Comparison of ENCODE assay signal across 21 mouse cellular contexts in genomic region chr14:11577276-11577909, GRCm38 (mm10). TPM values are rescaled to one million over a fixed set of nuclear protein-coding genes. Genes with fewer than 3 reads are reported as not detected.
A peak's percentile ranks its signal among the peaks of the same experiment; 100 is the strongest.
DNase-seq lines count a peak whose midpoint lies in the region; ATAC-seq lines count a peak whose summit lies in the region.
"Had no signal": no experiment of that assay in that cellular context is flagged by ENCODE, and none has a peak within 500 bp of the region (broad histone marks: within the 10 kb centered on the region; RNA-seq: fewer than 3 reads in every experiment).

No protein-coding gene starts in this region.

- peak overlapping the region; percentile 78 for H3K27ac ChIP-seq in forebrain, embryonic 10.5 days
- H3K27ac ChIP-seq in forebrain, embryonic 14.5 days (ENCODE audit: low read depth, low read length) = no peak overlapping the region
- H3K27ac ChIP-seq in midbrain, embryonic 11.5 days (ENCODE audit: low read depth, low read length) = peak overlapping the region; percentile 67
- H3K27ac ChIP-seq in midbrain, embryonic 16.5 days (ENCODE audit: low read length) = no peak overlapping the region
- peak overlapping the region; percentile 36 for H3K27ac ChIP-seq in midbrain, embryonic 12.5 days (replicated peaks)
- H3K27ac ChIP-seq: embryonic facial prominence, embryonic 15.5 days; hindbrain, embryonic 15.5 days; limb, embryonic 12.5 days; stomach, embryonic 15.5 days had no signal

- H3K4me1 ChIP-seq in forebrain, embryonic 10.5 days = peaks cover 61% of the 10 kb centered on the region
- H3K4me1 ChIP-seq in forebrain, embryonic 14.5 days (ENCODE audit: control insufficient read depth, insufficient read depth, low read length) = peaks cover 8% of the 10 kb centered on the region; the same call in 1 of the 2 replicates
- peaks cover 30% of the 10 kb centered on the region for H3K4me1 ChIP-seq in midbrain, embryonic 11.5 days (ENCODE audit: control insufficient read depth, insufficient read depth, low read length)
- peaks cover 16% of the 10 kb centered on the region for H3K4me1 ChIP-seq in midbrain, embryonic 16.5 days (ENCODE audit: control insufficient read depth, insufficient read depth, low read length)
- H3K4me1 ChIP-seq in midbrain, embryonic 12.5 days = peaks cover 36% of the 10 kb centered on the region

- ATAC-seq in forebrain, embryonic 14.5 days = no peak
- ATAC-seq in midbrain, embryonic 11.5 days (ENCODE audit: low FRiP score) = peak; percentile 87
- no peak for ATAC-seq in midbrain, embryonic 16.5 days
- peak; percentile 80 for ATAC-seq in midbrain, embryonic 12.5 days (ENCODE audit: low FRiP score, low read depth)
- ATAC-seq in erythroid progenitor cell, adult 5-6 weeks (replicated peaks; ENCODE audit: low FRiP score, poor library complexity, severe bottlenecking) = no peak

- H3K36me3 ChIP-seq in forebrain, embryonic 10.5 days (replicated peaks) = peaks cover 7% of the 10 kb centered on the region
- no peaks in the 10 kb centered on the region for H3K36me3 ChIP-seq in forebrain, embryonic 14.5 days (ENCODE audit: control insufficient read depth, insufficient read depth, low read length)
- no peaks in the 10 kb centered on the region for H3K36me3 ChIP-seq in midbrain, embryonic 11.5 days (ENCODE audit: control insufficient read depth, insufficient read depth, low read length)
- no peaks in the 10 kb centered on the region for H3K36me3 ChIP-seq in midbrain, embryonic 16.5 days (ENCODE audit: control insufficient read depth, insufficient read depth, low read length)
- 0 out of 2 replicates have a peak, but pooled peaks cover 5% of the 10 kb centered on the region for H3K36me3 ChIP-seq in midbrain, embryonic 12.5 days
- H3K36me3 ChIP-seq: embryonic facial prominence, embryonic 15.5 days; hindbrain, embryonic 15.5 days; limb, embryonic 12.5 days; stomach, embryonic 15.5 days had no signal

- no peak overlapping the region for H3K9ac ChIP-seq in forebrain, embryonic 14.5 days (ENCODE audit: low read length)
- peak overlapping the region; percentile 46 for H3K9ac ChIP-seq in midbrain, embryonic 11.5 days (ENCODE audit: low read length)
- no peak overlapping the region for H3K9ac ChIP-seq in midbrain, embryonic 16.5 days (ENCODE audit: low read depth, low read length)
- no peak overlapping the region for H3K9ac ChIP-seq in midbrain, embryonic 12.5 days (replicated peaks)
- H3K9ac ChIP-seq: embryonic facial prominence, embryonic 15.5 days; hindbrain, embryonic 15.5 days; limb, embryonic 12.5 days; stomach, embryonic 15.5 days had no signal

- 2% methylated on average over 9 of the region's 9 CpGs for WGBS in forebrain, embryonic 10.5 days
- WGBS in forebrain, embryonic 14.5 days = 2% methylated on average over 9 of the region's 9 CpGs
- 4% methylated on average over 9 of the region's 9 CpGs for WGBS in midbrain, embryonic 11.5 days
- WGBS in midbrain, embryonic 16.5 days = 8% methylated on average over 9 of the region's 9 CpGs
- WGBS in midbrain, embryonic 12.5 days = 2% methylated on average over 9 of the region's 9 CpGs

- peak; percentile 54 for DNase-seq in forebrain, embryonic 10.5 days (ENCODE audit: extremely low spot score, low spot score)
- no peak for DNase-seq in forebrain, embryonic 14.5 days (ENCODE audit: low spot score)
- DNase-seq in midbrain, embryonic 11.5 days (ENCODE audit: low spot score, missing footprints) = peak; percentile 91
- DNase-seq in yolk sac, embryonic 10.5 days (ENCODE audit: low spot score) = no peak
- DNase-seq in cerebellum, postnatal 25 days = no peak
- DNase-seq: adrenal gland, postnatal 25 days; cerebellum, postnatal 14 days; heart, adult 11 months; kidney, adult 9 months; layer of hippocampus, postnatal 36 days; lung, postnatal 14 days; right cerebral cortex, adult 18-20 months; spleen, adult 18-20 months had no signal

- peak overlapping the region; percentile 33 for H3K4me3 ChIP-seq in forebrain, embryonic 10.5 days
- H3K4me3 ChIP-seq in forebrain, embryonic 14.5 days (ENCODE audit: low read depth, low read length) = no peak overlapping the region
- H3K4me3 ChIP-seq in midbrain, embryonic 11.5 days (ENCODE audit: low read depth, low read length) = no peak overlapping the region
- no peak overlapping the region for H3K4me3 ChIP-seq in midbrain, embryonic 16.5 days (ENCODE audit: low read depth, low read length)
- no peak overlapping the region for H3K4me3 ChIP-seq in midbrain, embryonic 12.5 days
- H3K4me3 ChIP-seq: embryonic facial prominence, embryonic 15.5 days; hindbrain, embryonic 15.5 days; limb, embryonic 12.5 days; stomach, embryonic 15.5 days had no signal

- H3K27me3 ChIP-seq in forebrain, embryonic 10.5 days (ENCODE audit: poor library complexity, severe bottlenecking) = no peaks in the 10 kb centered on the region
- no peaks in the 10 kb centered on the region for H3K27me3 ChIP-seq in forebrain, embryonic 14.5 days (replicated peaks; ENCODE audit: control insufficient read depth, insufficient read depth, low read length)
- H3K27me3 ChIP-seq in midbrain, embryonic 11.5 days (ENCODE audit: control insufficient read depth, insufficient read depth, low read length) = no peaks in the 10 kb centered on the region
- H3K27me3 ChIP-seq in midbrain, embryonic 16.5 days (ENCODE audit: control insufficient read depth, insufficient read depth, low read depth, low read length) = no peaks in the 10 kb centered on the region
- no peaks in the 10 kb centered on the region for H3K27me3 ChIP-seq in midbrain, embryonic 12.5 days
- H3K27me3 ChIP-seq: embryonic facial prominence, embryonic 15.5 days; hindbrain, embryonic 15.5 days; limb, embryonic 12.5 days; stomach, embryonic 15.5 days had no signal

- H3K4me2 ChIP-seq in forebrain, embryonic 14.5 days (ENCODE audit: low read length) = no peak overlapping the region
- peak overlapping the region; percentile 30 for H3K4me2 ChIP-seq in midbrain, embryonic 11.5 days
- no peak overlapping the region for H3K4me2 ChIP-seq in midbrain, embryonic 16.5 days (ENCODE audit: low read length)
- H3K4me2 ChIP-seq in midbrain, embryonic 12.5 days (replicated peaks) = peak overlapping the region; percentile 39
- H3K4me2 ChIP-seq: embryonic facial prominence, embryonic 15.5 days; hindbrain, embryonic 15.5 days; limb, embryonic 12.5 days; stomach, embryonic 15.5 days had no signal

- peaks cover 5% of the 10 kb centered on the region; the same call in 1 of the 2 replicates for H3K9me3 ChIP-seq in forebrain, embryonic 10.5 days
- H3K9me3 ChIP-seq in forebrain, embryonic 14.5 days (replicated peaks; ENCODE audit: control insufficient read depth, low read length) = no peaks in the 10 kb centered on the region
- no peaks in the 10 kb centered on the region for H3K9me3 ChIP-seq in midbrain, embryonic 11.5 days (ENCODE audit: control insufficient read depth, low read length)
- H3K9me3 ChIP-seq in midbrain, embryonic 16.5 days (replicated peaks; ENCODE audit: control insufficient read depth, low read length, poor library complexity, severe bottlenecking) = no peaks in the 10 kb centered on the region; the same call in 1 of the 2 replicates
- H3K9me3 ChIP-seq in midbrain, embryonic 12.5 days = no peaks in the 10 kb centered on the region
- H3K9me3 ChIP-seq: embryonic facial prominence, embryonic 15.5 days; hindbrain, embryonic 15.5 days; stomach, embryonic 15.5 days had no signal

RNA-seq across cellular contexts. Expression of gene Ptprg, which starts 24.1 kb away (rescaled TPM):
- 37.0 and 38.6 TPM in 2 replicates for polyA plus RNA-seq in forebrain, embryonic 10.5 days (2016; fragmentation: Nextera tagmentation; extraction: Ambion mirVana)
- polyA plus RNA-seq in forebrain, embryonic 14.5 days (2014; fragmentation: Nextera tagmentation; extraction: Ambion mirVana) = 27.1 and 33.0 TPM in 2 replicates
- polyA plus RNA-seq in midbrain, embryonic 11.5 days (2014; fragmentation: Nextera tagmentation; extraction: Ambion mirVana) = 30.1 and 33.7 TPM in 2 replicates
- 37.6 and 40.6 TPM in 2 replicates for polyA plus RNA-seq in midbrain, embryonic 16.5 days (2015; fragmentation: Nextera tagmentation; extraction: Ambion mirVana)
- 39.9 and 47.4 TPM in 2 replicates for polyA plus RNA-seq in midbrain, embryonic 12.5 days (2016; fragmentation: Nextera tagmentation; extraction: Ambion mirVana)
- 1.7 TPM in 1 of 2 replicates, not detected in the other for total RNA-seq in erythroid progenitor cell, adult 5-6 weeks (2015; ENCODE audit: low replicate concordance)
- not detected in 2 replicates for total RNA-seq in erythroid progenitor cell, adult 5-6 weeks (2017; ENCODE audit: low replicate concordance)
- total RNA-seq: megakaryocyte-erythroid progenitor cell, adult 5-6 weeks had no signal

Comparison
In these comparisons a context has a peak if more than half of its experiments do, and no peak if none do; other contexts are left out.
1. DNase-seq: peak in forebrain, embryonic 10.5 days (single experiment) and midbrain, embryonic 11.5 days (single experiment); none in forebrain, embryonic 14.5 days (single experiment), yolk sac, embryonic 10.5 days (single experiment) and cerebellum, postnatal 25 days (0 of 2).
2. H3K27ac ChIP-seq: peak in forebrain, embryonic 10.5 days (single experiment), midbrain, embryonic 11.5 days (single experiment) and midbrain, embryonic 12.5 days (single experiment); none in forebrain, embryonic 14.5 days (single experiment) and midbrain, embryonic 16.5 days (single experiment).
3. ATAC-seq: peak in midbrain, embryonic 11.5 days (single experiment) and midbrain, embryonic 12.5 days (single experiment); none in forebrain, embryonic 14.5 days (single experiment), midbrain, embryonic 16.5 days (single experiment) and erythroid progenitor cell, adult 5-6 weeks (single experiment).
4. H3K4me2 ChIP-seq: peak in midbrain, embryonic 11.5 days (single experiment) and midbrain, embryonic 12.5 days (single experiment); none in forebrain, embryonic 14.5 days (single experiment) and midbrain, embryonic 16.5 days (single experiment).